Mouse (Mus musculus): ENCODE measurements around the gene Kbtbd13. TPM values are rescaled to one million over a fixed set of nuclear protein-coding genes. Genes with fewer than 3 reads are reported as not detected.

Kbtbd13 gene
- polyA plus RNA-seq, 2 experiments from 2014 or later, result not detected

DNA sequence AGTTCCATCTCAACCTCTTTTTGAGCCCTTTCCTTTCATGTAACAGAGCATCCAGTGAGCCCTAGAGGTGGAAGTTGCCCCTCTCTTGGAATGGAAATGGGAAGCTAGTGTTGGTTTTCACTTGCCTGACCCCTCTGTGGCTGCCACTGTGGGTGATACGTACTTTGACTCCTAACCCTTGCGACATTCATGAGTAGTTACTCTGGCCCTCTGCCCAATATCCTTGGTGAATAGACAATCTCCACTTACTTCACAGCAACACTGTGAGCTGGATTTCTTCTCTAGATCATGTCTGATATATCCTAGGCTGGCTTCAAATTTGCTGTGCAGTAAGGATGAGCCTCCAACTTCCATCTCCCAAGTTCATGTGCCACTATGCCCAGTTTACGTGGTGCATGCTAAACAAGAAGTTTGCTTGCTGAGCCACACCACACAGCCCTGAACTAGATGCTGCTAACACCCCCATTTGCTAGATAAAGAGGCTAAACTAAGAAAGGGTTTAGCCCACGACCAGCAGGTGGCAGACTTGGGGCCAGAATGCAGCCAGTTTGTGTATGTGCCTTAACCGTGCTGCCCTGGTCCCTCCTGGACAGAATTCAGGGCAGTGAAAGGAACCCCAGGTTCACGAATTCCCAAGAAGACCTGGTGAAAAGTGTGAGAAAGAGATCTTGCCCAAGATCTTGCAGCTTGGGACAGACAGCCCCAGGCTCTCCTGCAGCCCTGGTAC, 1.3 kb upstream of the Kbtbd13 start:
- ATAC-seq, result no peak

DNA sequence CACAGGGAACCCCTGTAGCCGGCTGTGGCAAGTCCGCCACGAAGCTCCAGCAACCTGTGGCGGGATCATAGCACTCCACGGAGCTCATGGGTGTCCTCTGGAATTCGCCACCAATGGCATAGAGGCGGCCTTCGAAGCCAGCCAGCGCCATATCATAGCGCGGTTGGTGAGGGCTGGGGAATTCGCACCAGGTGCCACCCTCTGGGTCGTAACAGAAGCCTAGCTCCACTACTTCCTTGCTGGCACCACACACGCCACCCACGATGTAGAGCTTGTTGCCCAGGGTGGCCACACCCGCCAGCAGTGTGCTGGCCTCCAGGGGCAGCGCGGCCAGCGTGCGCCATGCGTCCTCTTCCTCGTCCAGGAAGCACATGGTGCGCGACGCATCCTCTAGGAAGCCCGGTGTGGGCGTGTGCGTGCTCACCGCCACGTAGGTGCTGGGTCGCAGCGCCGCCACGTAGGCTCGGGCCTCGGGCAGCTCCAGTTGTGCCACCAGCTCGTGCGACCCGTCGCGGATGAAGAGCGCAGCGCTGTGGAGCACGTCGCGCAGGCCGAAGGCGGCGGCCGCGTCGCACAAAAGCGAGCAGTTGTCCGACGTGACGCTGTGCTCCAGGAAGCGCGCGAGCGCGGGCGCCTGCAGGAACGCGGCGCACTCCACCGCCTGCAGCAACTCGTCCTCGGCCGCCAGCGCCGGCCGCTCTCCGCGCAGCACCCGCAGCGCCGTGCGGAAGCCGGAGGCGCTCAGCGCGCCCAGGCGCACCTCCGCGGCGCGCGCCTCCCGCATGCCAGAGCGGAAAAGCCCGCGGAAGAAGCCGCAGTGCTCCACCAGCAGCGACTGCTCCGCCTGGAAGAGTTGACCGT, 470 bp downstream of the Kbtbd13 start:
- no peak for ATAC-seq

DNA sequence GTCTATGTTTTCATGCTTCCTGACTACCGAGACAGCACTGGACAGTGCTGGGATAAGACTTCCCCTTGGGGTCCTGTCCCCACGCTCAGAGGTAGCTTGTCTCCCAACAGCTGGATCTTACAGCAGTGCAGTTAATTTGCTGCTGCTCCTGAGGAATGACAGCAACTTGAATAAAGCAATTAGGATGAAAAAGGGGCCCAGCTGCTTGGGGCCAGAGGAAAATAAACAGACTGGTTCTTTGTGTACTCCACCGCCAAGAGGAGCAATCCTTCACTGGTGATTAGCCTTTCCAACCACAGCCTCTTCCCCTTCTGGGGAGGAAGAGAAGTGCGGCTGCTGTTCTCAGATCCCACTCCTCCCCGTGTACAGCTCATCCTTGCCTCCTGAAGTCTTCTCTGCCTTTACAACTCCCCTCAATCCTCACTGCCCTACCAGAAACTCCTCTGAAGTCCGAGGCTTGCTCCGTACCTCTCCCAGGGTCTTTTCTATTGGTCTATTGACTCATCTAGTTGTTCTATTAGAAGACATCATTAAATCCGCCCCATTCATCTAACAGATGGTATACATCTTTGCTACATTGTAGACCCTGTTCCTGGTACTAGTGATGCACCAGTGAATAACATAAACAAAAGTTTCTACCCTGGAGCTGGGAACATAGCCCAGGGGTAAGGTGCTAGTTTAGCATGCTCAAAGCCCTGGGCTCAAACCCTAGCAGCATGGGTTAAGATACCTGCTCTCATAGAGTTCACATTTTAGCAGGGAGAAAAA, 4.9 kb downstream of the Kbtbd13 start:
- ATAC-seq, result no peak

GRCm38 (mm10) chr9:65384276-65384675, 7.2 kb downstream of the Kbtbd13 start:
- ATAC-seq, result no peak

GRCm38 (mm10) chr9:65382751-65383097, 8.7 kb downstream of the Kbtbd13 start:
- ATAC-seq, result no peak

GRCm38 (mm10) chr9:65382031-65382750, 9.3 kb downstream of the Kbtbd13 start:
- no peak for ATAC-seq

GRCm38 (mm10) chr9:65381017-65381590, 10.3 kb downstream of the Kbtbd13 start:
- ATAC-seq, result no peak

DNA sequence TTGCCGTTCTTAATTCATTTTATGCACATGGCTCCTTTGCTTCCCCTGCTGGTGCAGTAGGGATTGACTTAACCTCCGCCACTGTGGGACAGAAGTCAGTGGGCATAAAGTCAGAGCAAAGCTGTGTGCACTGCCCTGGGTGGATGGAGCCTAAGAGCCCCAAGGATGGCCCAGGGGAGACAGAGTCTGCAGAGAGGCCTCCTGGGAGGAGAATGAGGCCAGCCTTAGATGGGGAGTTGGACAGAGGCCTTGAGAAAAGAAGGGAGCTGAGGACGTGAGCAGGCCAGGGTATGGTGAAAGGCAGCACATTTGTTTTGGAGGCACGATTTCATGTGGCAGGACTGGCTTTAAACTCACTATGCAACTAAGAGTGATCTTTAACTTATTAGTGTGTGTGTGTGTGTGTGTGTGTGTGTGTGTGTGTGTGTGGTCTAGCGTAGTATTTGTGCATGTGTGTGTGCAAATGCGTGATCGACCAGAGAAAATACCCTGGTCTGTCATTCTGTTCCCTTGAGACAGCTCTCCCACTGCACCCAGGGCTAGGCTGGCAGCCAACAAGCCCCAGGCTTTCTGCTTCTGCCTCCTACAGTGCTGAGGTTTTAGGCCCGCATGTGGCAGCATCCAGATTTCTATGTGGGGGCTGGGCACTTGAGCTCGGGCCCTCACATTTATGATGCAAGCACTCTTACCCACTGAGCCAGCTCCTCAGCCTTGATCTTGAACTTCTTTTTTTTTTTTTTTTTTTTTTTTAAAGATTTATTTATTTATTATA, 16.1 kb downstream of the Kbtbd13 start:
- ATAC-seq, result no peak

DNA sequence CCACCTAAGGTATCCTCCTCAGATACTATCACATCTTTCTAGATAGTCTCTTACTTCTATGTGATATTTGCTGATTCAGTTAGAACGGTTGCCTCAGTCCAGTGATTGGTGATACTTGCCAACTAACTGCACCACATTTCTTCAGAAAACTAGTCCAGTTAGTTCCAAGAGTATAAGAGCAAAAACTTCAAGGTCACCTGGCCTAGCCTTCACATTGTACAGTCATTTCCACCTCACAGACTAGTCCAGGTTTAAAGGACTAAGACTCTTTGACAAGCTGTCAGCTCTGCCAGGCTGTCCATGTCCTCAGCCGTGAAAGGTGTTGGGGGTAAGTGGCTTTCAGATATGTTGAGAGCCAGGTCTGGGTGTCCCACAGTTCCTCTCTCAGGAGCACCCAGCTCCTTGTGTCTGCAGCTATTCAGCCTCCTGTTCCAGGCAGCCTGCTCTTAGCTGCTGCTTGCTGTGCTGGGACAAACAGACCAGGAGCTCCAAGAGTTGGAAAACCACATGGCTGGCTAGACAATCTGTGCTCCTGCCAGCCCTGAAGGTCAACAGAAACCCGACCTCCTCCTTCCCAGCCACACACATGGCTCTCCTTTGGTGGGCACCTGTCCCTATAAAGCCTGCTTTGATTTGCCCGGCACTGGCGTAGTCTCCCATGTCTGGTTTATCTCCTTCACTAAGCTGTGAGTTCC, 16.8 kb downstream of the Kbtbd13 start:
- ATAC-seq, result no peak

- no peak for ATAC-seq
Observed at GRCm38 (mm10) chr9:65372449-65372848, 19.0 kb downstream of the Kbtbd13 start.

GRCm38 (mm10) chr9:65371756-65372155, 19.7 kb downstream of the Kbtbd13 start:
- ATAC-seq, result no peak

DNA sequence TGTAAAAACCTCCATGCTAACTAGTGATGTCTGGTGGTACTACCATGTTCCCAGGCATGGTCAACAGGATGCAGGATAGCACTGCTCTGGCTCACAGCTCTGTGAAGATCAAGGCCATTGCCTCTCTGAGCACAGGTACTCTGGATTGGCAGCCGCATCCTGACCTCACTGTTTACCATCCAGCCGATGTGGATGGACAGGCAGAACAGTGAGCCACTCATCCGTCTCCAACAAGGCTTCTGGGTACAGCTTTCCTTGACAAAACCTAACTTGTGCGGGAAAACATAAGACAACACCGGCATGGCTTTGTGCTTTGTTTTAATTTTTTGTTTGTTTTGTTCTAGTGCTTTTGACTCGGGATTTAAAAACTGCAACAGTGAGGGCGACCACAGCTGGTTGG, 25.7 kb downstream of the Kbtbd13 start:
- no peak for ATAC-seq

- no peak for ATAC-seq
Observed at GRCm38 (mm10) chr9:65363684-65364083, 27.8 kb downstream of the Kbtbd13 start.

DNA sequence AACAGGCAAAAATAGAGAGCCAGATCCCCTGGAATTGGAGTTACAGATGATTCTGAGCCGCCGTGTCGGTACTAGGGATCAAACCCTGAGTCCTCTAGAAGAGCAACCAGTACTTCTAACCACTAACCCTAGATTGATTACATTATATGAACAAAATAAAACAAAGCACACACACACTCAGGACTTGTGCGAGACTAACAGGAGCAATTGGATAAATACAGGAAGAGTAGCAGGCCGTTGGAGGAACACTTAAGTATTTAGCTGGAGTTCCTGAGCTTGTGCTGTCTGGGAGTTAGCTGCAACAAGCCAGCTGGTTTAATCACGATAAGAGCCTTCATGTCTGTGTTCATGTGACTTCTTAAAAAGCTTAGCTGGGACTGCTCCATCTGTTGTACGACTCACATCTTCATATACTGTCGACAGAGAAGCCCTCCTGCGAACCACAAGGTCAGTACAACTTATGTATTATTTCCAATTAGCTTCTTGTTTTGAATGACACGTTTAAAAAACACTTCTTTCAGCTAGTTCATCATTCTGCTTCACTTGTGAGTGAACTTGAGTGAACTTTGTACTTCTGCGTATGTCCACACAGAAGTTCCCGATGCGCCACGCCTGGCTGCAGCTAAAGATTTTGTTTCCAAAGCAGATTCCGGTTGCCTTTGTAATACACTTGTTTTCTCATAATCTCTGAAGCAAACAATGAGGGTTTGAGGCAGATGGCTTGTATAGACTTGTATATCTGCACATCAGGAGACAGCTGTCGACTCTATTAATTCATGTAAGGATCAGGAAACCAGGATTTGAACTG, 30.6 kb downstream of the Kbtbd13 start, which contains the start of gene Ubap1l:
Gene Ubap1l, plus strand, starts transcription at position 401 of the 808 bp plus-strand sequence.
- no peak for ATAC-seq

DNA sequence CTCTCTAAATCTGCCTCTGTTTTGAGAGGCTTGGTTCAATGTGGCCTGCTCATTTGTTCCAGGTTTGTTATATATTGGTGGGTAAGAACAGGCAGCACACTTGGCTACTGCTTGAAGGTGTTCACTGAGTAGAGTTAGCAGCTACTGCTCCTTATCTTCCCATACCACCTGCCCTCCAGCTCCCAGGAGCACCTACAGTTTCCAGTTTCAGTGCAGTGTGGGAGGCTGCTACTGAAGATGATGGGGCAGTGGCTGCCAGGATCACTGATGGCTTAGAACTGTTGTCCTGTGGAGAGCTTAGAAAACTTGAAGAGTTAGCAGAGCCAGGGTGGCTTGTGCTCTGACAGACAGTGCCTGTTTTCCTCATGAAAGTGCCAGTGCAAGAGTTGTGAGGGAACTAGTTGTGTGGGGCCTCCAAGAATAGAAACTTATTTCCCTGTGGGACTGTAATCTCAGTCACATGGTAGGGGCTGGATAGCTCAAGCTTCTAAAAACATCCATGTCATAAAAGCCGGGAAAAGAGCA, 32.4 kb downstream of the Kbtbd13 start:
- no peak for ATAC-seq

DNA sequence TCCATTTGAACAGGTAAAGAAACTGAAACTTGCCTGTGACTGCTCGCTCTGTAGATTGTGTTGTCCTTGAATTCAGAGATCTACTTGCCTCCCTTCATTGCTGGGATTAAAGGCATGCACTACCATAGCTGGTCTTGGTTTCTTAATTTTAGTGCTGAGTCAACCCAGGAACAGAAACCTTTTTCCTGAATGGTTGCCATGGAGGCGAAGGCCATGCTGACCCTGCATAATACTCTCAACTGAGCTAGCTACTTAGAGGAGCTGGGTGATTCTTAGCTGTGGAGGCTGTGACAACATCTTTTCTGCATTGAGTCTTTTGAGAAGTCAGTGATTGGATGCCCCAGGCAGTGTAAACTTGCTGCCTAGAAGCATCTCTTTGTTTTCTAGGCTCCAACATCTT, 34.5 kb downstream of the Kbtbd13 start:
- ATAC-seq, result no peak

- ATAC-seq, result no peak
Observed at GRCm38 (mm10) chr9:65356561-65356960, 34.9 kb downstream of the Kbtbd13 start.

DNA sequence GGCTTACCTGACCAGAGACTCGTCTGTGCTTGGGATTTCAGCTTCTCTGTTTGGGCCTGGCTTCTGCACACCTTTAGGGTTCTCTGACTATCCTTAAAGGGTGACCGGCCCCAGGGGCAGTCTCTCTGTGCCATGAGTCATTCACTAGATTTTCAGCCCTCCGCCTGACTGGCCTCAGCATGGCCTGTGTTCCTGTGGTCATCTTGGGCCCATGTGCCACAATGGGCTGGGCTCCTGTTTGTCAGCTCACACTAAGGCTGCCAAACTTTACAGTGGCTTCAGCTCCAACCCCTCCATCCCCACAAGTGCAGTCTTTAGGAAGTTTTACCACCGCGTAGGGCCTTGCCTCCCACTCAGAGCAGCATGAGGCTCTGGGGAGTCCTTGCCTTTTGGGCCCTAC, 38.2 kb downstream of the Kbtbd13 start:
- ATAC-seq, result no peak

- no peak for ATAC-seq
Observed at GRCm38 (mm10) chr9:65347112-65347850, 44.2 kb downstream of the Kbtbd13 start.
